Mouse (Mus musculus): ENCODE data around the gene Cyp2b10.
"Not testable (repeated sequence)": the region's sequence is repeated elsewhere in the genome, so short reads cannot be mapped to it uniquely, and the experiment has no call there.

Cyp2b10 gene

DNA sequence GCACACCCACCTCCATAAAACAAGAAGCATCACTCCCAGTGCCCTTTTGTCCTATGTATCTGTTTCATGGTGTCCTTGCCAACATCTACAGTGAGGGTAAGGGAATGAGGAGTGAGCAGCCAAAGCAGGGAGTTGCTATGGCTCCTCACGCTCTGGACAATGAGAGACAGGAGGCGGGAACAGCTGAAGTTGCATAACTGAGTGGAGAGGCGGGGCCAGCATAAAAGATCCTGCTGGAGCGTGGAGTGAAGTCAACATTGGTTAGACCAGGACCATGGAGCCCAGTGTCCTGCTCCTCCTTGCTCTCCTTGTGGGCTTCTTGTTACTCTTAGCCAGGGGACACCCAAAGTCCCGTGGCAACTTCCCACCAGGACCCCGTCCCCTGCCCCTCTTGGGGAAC is at the start of gene Cyp2b10:
TSS of gene Cyp2b10 (plus strand) at position 210 of the 400 bp plus-strand sequence.
- peak; percentile 87 to 90 for DNase-seq

- DNase-seq: peak; percentile 87 to 90
These were observed 49.5 kb upstream of the Cyp2b10 start for GRCm38 (mm10) chr7:25847722-25848443.

DNA sequence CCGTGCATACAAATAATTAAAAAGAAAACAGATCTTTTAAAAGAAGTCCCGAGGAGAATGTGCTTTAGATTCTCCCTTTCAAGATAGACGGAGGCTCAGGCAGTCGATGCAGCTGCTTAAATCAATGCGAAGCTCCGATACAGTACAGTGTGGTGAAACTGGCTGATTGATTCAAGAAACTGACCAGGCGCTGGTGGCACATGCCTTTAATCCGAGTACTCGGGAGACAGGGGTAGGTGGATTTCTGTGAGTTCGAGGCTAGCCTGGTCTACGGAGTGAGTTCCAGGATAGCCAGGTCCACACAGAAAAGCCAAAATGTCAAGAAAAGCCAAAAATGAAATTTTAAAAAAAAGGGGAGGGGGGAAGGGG is 49.0 kb upstream of the Cyp2b10 start:
- DNase-seq: no peak

DNA sequence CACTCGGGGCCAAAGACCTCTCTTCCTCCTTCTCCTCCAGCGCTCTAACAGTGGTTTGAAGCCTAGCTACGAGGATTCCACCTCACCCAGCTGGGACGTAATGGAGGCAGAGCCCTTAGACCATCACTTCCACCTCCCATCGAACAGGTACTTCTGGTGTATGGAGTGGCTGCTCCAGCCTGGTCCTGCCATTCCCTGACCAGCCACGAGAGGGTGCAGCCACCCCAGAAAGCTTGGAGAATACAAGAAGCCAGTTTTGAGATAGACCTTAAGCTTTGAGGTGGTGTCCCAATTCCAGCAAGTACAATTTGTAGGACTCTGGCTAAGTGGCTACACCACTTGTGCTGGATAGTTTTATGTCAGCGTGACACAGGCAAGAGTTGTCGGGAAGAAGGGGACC is 42.3 kb upstream of the Cyp2b10 start:
- DNase-seq: peak; percentile 77 to 80

DNA sequence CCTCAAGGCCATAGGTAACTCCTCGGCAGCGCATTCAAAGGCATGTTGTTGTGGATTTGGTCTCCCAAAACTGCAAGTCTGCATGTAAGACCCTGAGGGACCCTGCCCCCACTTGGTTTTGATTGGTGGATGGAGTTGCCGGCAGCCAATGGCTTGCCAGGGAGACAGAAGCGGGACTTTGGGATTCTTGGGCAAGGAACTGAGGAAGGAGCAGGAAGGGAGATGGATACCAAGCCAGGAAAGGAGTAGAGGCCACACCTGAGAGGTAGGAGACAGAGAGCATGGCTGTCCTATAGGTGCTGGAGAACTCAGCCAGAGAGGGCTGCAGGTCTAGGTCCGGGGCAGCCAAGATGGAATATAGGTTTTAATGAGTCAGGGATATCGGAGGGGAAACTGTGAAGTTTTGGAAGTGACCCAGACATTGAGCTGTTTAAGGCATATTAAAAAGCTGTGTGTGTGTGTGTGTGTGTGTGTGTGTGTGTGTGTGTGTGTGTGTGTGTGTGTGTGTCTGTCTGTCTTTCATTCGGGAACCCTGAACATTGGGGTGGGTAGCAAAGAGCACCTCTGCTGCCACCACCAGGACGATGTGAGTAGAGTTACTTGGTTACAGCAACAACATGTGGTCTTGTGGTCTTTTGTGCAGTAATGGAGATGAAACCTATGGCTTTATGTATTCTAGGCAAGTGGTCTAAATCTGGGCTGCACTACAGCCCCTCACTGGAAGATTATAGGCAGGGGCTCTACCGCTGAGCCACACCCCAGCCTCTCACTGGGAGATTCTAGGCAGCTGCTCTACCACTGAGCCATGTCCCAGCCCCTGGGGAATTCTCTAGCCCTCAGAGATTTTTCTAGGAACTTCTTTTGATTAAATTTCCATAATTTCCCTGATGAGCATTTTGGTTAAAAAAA is 37.2 kb upstream of the Cyp2b10 start:
- no peak for DNase-seq

GRCm38 (mm10) chr7:25862365-25862764 is 35.1 kb upstream of the Cyp2b10 start:
- DNase-seq: no peak

- DNase-seq: no peak
These were observed 33.7 kb upstream of the Cyp2b10 start for GRCm38 (mm10) chr7:25863756-25864155.

- DNase-seq: no peak
These were observed 32.6 kb upstream of the Cyp2b10 start for GRCm38 (mm10) chr7:25864861-25865260.

DNA sequence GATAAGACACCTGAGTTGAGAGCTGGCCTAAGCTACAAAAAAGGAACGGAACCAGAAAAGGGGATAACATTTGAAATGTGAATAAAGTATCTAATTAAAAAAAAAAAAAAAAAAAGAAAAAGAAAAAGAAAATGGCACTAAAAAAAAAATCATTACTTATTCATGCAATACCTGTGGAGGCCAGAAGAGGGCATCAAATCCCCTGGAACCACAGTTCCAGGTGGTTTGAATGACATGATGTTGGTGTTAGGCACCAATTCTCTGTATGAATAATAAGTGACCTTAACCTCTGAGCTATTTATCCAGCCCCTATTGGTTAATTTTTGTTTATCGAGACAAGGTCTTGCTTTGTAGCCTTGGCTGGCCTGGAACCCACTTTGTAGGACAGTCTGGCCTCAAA is 27.6 kb upstream of the Cyp2b10 start:
- DNase-seq: peak in 1 of 2 experiments; percentile 18

GRCm38 (mm10) chr7:25872624-25873023 is 24.8 kb upstream of the Cyp2b10 start:
- DNase-seq: no peak

- peak; percentile 80 to 84 for DNase-seq
These were observed 18.7 kb upstream of the Cyp2b10 start for GRCm38 (mm10) chr7:25878735-25879134.

GRCm38 (mm10) chr7:25880721-25881120 is 16.7 kb upstream of the Cyp2b10 start:
- not testable (repeated sequence) for DNase-seq

DNA sequence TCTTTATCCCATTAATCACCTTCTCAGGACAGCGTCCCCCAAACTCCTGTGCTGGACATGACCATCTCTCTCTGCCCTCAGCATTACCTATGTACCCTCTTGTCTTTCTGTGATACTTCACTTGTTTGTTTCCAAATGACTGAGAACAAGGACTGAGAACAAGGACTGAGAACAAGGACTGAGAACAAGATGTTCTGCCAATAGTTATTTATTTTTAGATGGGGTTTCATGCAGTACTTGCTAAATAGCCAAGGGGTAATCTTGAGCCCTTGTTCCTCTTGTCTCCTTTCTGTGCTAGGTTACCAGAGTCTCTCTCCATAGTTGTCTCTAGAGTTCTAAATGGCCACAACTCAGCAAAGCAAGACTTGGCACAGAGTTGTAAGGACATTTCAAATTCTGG is 13.1 kb upstream of the Cyp2b10 start:
- DNase-seq: no peak

DNA sequence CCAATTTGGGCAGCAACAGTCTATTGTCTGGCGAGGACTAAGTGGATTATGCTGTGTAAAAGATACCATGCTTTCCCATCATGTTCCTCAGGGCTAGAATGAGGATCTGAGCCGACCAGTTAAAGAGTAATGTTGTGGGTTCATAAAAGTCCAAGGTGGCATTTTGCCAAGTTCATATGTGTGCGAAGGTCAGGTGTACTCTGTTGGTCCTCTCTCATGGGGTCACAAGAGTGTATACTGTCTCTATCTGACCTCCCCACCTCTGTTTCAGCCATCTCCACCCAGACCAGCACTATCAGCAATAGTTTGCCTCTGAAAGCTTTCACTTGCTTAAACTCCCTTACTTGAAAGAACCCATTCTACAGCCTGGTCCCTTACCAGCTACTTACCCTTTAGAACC is 9.7 kb upstream of the Cyp2b10 start:
- DNase-seq: no peak

DNA sequence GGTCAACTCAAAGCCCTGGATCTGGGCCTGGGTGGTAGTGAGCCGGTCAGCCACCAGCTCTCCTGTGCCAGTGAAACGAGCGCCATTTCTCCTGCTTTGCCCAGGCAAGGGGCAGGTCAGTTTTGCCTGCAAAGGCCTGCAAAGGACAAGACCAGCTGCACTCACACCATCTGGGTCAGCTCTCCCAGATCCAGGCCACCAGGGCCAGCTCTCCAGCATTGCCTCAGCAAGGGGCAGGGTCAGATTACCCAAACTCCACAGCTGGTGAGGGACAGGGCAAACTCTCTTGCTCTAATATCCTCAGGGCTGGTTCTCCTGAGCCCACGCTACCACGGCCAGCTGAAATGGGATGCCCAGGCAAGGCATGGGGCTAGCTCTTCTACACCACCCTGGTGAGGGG is 4.3 kb upstream of the Cyp2b10 start:
- no peak for DNase-seq

DNA sequence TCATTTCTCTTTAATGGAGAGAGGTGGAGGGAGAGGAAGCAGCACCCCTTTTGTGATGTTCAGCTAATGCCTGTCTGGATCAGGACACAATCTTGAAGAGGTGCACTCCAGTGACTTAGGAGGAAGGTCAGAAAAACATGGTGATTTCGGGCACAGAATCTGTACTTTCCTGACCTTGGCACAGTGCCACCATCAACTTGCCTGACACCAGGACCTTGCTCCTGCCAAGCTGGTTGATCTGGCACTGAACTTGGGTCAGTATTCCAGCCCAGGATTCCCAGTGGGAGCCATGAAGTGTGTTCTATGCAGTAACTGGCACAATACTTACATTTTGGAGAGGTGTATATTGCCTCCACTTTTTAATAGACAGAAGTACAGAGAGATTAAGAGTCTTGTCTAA is 2.3 kb upstream of the Cyp2b10 start:
- DNase-seq: no peak

- no peak for DNase-seq
These were observed 644 bp downstream of the Cyp2b10 start for GRCm38 (mm10) chr7:25898064-25898463.

- peak; percentile 83 to 90 for DNase-seq
These were observed 4.8 kb downstream of the Cyp2b10 start for GRCm38 (mm10) chr7:25902061-25902690.

GRCm38 (mm10) chr7:25903156-25903555 is 5.7 kb downstream of the Cyp2b10 start:
- no peak for DNase-seq

- DNase-seq: peak; percentile 50 to 63
These were observed 6.6 kb downstream of the Cyp2b10 start for GRCm38 (mm10) chr7:25904066-25904465.

DNA sequence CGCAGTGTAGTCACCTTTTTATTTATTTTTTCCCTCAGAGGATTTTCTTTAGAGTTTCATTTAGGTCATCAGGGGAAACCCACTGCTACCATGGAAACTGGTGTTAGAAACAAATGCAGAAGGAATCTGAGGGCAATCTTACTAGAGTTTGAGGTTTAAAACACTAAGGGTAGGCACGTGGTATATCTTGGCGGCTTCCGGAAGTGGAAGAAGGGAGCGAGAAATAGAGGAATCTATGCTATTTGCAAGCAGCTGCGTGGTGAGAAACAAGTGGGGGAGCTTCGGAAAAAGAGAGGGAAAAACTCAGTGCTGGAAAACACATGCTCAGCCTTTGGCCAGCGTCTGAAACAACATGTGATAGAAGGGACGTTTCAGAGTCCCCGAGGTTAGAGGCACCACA is 7.1 kb downstream of the Cyp2b10 start:
- DNase-seq: no peak

- DNase-seq: peak in 1 of 2 experiments; percentile 47
These were observed 10.0 kb downstream of the Cyp2b10 start for GRCm38 (mm10) chr7:25907380-25907779.

DNA sequence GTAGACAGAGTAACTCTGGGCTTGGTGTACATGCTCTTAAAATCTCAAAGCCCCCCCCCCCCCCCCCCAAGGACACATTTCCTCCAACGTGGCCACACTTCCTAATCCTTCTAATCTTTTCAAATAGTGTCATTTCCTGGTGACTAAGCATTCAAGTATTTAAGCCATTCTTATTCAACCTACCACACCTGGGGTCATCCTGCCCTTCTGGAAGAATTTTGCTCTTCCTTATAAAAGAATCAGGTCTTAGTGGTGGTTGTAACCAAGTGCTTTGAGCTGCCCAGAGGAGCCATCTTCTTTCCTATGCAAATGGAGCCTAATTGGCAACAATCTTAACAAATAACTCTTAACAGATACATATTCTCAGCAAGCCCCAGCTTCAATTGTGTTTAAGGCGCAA is 12.6 kb downstream of the Cyp2b10 start:
- DNase-seq: no peak

- DNase-seq: no peak
These were observed 18.7 kb downstream of the Cyp2b10 start for GRCm38 (mm10) chr7:25916116-25916515.

Measured in lung, adult 18-20 months (tissue).